Mouse (Mus musculus): ENCODE data around the gene Lmntd1.

DNA sequence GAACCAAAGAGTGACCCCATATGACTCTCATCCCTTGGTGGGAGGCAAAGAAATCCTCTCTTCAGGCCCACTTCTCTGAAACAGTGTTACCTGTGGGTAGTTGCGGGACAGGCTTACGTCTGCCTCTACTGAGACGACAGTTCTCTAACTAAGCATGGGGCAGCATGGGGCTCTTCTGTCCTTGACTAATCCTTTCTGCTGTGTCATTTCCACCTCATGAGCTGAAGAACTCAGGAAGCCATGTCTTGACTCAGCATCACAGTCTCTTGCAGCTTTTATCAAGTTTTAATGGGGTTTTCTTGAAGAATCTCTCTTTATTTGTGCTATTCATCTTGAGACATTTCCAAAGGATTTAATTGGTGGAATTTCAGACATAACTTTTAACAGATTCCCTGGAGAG lies 61.3 kb downstream of the Lmntd1 start:
- TF ChIP-seq CTCF (IDR thresholded peaks at IDR 0.05; ENCODE audit: extremely low read depth, insufficient read depth, insufficient read length, insufficient replicate concordance) (no peak), POLR2A (IDR thresholded peaks at IDR 0.05; ENCODE audit: low read depth, low read length) (no peak)
